Mouse (Mus musculus): ENCODE measurements around the gene Sobp. TPM values are rescaled to one million over a fixed set of nuclear protein-coding genes. Genes with fewer than 3 reads are reported as not detected.

Sobp gene
- polyA plus RNA-seq, 1 experiment from 2014 or later = 15.1 TPM

DNA sequence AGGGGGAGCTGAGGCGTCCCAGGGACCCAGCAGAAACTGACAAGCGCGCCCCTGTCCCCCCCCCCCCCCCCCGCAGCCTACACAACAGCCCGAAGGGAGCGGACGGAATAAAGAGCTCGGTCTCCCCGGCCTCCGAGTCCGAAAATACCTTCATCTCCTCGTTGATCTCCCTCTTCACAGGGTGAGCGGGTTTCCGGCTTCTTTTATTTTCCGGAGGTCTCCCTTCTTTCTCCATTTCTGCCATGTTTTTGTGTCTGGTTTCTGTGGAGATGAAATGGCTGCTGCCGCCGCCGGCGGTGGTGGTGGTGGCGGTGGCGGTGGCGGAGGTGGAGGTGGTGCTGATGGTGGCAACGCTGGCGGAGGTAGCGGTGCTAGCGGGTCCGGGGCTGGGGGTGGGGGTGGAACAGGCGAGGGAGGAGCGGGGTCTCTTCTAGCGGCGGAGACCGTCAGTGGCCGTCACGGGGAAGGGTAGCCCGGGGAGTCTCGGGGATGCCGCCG is 453 bp downstream of the Sobp start:
- H3K4me2 ChIP-seq (replicated peaks) = peak overlapping the region; percentile 75
- H3K27me3 ChIP-seq = no peaks in the 10 kb centered on the region
- peak overlapping the region; percentile 98 for H3K27ac ChIP-seq (replicated peaks)
- peak overlapping the region; percentile 94 for H3K9ac ChIP-seq (replicated peaks)
- H3K36me3 ChIP-seq = no peaks in the 10 kb centered on the region
- H3K9me3 ChIP-seq = no peaks in the 10 kb centered on the region
- peaks cover 49% of the 10 kb centered on the region for H3K4me1 ChIP-seq
- 0% methylated on average over 23 of the region's 38 CpGs for WGBS
- peak overlapping the region; percentile 77 for H3K4me3 ChIP-seq
- peak; percentile 60 for ATAC-seq (replicated peaks)

DNA sequence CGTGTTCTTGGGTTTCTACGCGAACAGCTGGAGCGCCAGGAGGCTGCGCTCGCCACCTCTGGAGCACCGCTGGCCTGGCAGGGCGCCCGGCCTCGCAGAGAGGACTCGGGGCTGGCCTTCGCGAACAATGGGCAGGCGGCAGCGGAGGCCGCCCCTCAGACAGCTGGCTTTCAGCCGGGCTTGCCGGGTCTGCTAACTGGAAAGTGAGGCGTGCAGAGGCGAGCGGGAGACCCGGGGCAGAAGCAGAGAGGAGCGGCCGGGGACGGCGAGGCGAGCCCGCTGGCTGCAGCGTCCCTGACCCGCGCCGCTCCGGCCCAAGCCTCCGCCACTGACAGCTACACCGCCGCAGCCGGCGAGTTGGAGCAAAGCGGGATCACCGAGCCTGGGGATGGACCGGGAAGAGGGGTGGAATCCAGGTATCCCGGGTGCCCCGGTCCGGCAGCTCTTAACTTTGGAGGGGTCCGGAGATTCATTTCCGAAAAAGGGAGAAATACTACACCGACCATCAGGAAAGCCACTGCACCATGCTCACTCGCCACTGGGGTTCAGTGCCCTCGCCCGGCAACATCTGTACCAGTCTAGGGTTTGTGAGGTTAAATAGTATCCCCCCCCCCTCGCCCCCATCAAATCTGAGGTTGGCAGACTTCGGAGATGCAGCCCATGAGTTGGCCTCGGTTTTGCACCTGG is 1.0 kb downstream of the Sobp start:
- no peaks in the 10 kb centered on the region for H3K27me3 ChIP-seq
- H3K27ac ChIP-seq (replicated peaks) = peak overlapping the region; percentile 98
- peak; percentile 24; the same call in 1 of the 2 replicates for ATAC-seq (replicated peaks)
- peaks cover 49% of the 10 kb centered on the region for H3K4me1 ChIP-seq
- under 1% methylated on average over 53 of the region's 53 CpGs for WGBS
- no peaks in the 10 kb centered on the region for H3K36me3 ChIP-seq
- H3K9me3 ChIP-seq = no peaks in the 10 kb centered on the region
- H3K9ac ChIP-seq (replicated peaks) = peak overlapping the region; percentile 94
- peak overlapping the region; percentile 75 for H3K4me2 ChIP-seq (replicated peaks)
- H3K4me3 ChIP-seq = peak overlapping the region; percentile 77

GRCm38 (mm10) chr10:43172554-43172953 is 1.8 kb downstream of the Sobp start:
- 4% methylated on average over 8 of the region's 8 CpGs for WGBS
- Histone ChIP-seq H3K4me3 (peak overlapping the region; percentile 77), H3K36me3 (no peaks in the 10 kb centered on the region), H3K9me3 (no peaks in the 10 kb centered on the region), H3K4me2 (replicated peaks) (peak overlapping the region; percentile 75), H3K4me1 (peaks cover 49% of the 10 kb centered on the region), H3K9ac (replicated peaks) (peak overlapping the region; percentile 94), H3K27me3 (no peaks in the 10 kb centered on the region), H3K27ac (replicated peaks) (no peak overlapping the region)
- no peak for ATAC-seq (replicated peaks)

DNA sequence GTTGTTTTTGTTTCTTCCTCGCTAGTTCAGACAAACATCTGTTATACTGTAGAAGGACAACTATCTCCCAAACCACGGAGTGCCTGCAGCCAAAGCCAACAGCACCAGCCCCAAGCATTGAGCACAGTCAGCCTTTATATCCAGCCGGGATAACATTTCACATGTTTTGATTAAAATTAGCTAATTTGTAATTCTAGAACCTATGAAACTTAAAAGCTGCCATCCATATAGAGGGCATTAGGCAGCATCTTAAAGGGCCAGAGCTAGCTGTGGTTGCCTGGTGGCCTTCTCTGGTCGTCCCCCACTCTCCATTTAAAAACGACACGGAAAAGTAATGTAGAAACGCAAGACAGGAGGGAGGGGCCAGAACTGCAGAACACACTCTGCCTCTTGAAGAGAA is 2.3 kb downstream of the Sobp start:
- H3K4me1 ChIP-seq = peaks cover 49% of the 10 kb centered on the region
- H3K36me3 ChIP-seq = no peaks in the 10 kb centered on the region
- peak overlapping the region; percentile 75 for H3K4me2 ChIP-seq (replicated peaks)
- no peaks in the 10 kb centered on the region for H3K9me3 ChIP-seq
- H3K9ac ChIP-seq (replicated peaks) = peak overlapping the region; percentile 94
- no peak overlapping the region for H3K27ac ChIP-seq (replicated peaks)
- H3K4me3 ChIP-seq = peak overlapping the region; percentile 77
- no peaks in the 10 kb centered on the region for H3K27me3 ChIP-seq
- 6% methylated on average over 7 of the region's 7 CpGs for WGBS
- no peak for ATAC-seq (replicated peaks)

DNA sequence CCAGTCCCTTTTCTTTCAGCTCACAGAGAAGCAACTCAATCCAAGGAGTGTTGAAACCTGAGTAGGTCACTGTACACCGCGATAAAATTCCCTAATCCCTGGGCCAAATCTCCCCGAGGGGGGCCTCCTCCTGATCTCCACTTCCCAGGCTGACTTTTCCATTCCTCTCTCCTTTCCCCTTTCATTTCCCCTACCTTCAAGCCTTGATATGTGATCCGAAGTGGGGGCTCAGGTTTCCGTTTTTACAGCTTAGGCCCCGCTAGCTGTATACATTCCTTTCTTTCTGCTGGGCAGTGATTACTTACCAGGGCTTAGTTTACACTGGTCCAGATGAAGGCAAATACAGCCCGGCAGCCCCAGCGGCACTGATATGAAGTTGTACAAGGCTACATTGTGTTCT is 3.2 kb downstream of the Sobp start:
- H3K9me3 ChIP-seq = no peaks in the 10 kb centered on the region
- H3K4me1 ChIP-seq = peaks cover 49% of the 10 kb centered on the region
- H3K4me3 ChIP-seq = peak overlapping the region; percentile 77
- no peaks in the 10 kb centered on the region for H3K36me3 ChIP-seq
- no peaks in the 10 kb centered on the region for H3K27me3 ChIP-seq
- no peak overlapping the region for H3K27ac ChIP-seq (replicated peaks)
- H3K4me2 ChIP-seq (replicated peaks) = peak overlapping the region; percentile 75
- WGBS = 12% methylated on average over 8 of the region's 8 CpGs
- peak overlapping the region; percentile 29 for H3K9ac ChIP-seq (replicated peaks)
- ATAC-seq (replicated peaks) = no peak

DNA sequence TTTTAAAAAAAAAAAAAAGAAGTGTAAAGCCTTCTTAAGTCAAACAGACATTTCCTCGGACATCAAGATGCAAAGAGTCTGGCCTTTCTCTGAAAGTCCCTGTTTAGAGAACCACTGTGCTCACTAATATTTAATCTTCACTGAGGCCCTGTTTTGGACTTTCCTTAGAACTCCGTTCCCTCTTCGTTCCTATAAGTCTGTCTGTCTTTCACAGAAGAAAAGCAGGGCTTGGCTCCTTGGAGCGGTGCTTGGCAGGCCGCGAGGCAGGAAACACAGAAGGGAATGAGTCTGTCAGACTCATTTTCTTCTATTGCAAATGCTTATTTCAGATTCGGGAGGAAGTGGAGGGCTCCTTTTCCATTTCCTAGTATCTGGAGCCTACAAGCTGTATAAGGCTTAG is 5.5 kb downstream of the Sobp start:
- ATAC-seq (replicated peaks) = no peak
- Histone ChIP-seq H3K4me3 (no peak overlapping the region), H3K9me3 (no peaks in the 10 kb centered on the region), H3K36me3 (no peaks in the 10 kb centered on the region), H3K9ac (replicated peaks) (no peak overlapping the region), H3K27ac (replicated peaks) (no peak overlapping the region), H3K4me1 (peaks cover 39% of the 10 kb centered on the region), H3K27me3 (no peaks in the 10 kb centered on the region), H3K4me2 (replicated peaks) (peak overlapping the region; percentile 8; the same call in 1 of the 2 replicates)
- 58% methylated on average over 7 of the region's 7 CpGs for WGBS

- no peaks in the 10 kb centered on the region for H3K36me3 ChIP-seq
- H3K9ac ChIP-seq (replicated peaks) = no peak overlapping the region
- no peak for ATAC-seq (replicated peaks)
- H3K4me3 ChIP-seq = no peak overlapping the region
- no peak overlapping the region for H3K27ac ChIP-seq (replicated peaks)
- 95% methylated on average over 3 of the region's 3 CpGs for WGBS
- H3K27me3 ChIP-seq = no peaks in the 10 kb centered on the region
- 0 out of 2 replicates have a peak, but pooled peaks cover 8% of the 10 kb centered on the region for H3K9me3 ChIP-seq
- H3K4me1 ChIP-seq = peaks cover 33% of the 10 kb centered on the region
- no peak overlapping the region for H3K4me2 ChIP-seq (replicated peaks)
Observed at GRCm38 (mm10) chr10:43166817-43167216, 7.5 kb downstream of the Sobp start.

DNA sequence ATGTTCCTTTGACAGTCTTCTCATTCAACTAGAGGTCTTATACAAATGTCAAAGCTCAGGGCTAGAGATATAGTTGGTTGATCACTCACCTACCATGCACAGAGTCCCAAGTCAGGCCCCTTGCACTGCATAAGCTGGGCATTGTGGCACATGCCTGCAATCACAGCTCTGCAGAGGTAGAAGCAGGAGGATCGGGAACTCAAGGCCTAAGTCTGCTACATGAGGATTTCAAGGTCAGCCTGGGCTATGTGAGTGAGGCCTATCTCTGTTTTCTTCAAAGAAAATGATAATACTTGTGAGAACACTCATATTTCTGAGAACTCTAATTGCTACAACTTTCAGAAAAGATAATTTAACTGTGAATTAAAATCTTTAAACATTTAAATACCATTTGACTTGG is 8.2 kb downstream of the Sobp start:
- Histone ChIP-seq H3K9me3 (0 out of 2 replicates have a peak, but pooled peaks cover 8% of the 10 kb centered on the region), H3K4me3 (no peak overlapping the region), H3K4me1 (peaks cover 27% of the 10 kb centered on the region), H3K27ac (replicated peaks) (no peak overlapping the region), H3K27me3 (no peaks in the 10 kb centered on the region), H3K4me2 (replicated peaks) (no peak overlapping the region), H3K36me3 (no peaks in the 10 kb centered on the region), H3K9ac (replicated peaks) (no peak overlapping the region)
- WGBS = 94% methylated on average over 1 of the region's 1 CpGs
- ATAC-seq (replicated peaks) = no peak

GRCm38 (mm10) chr10:43164406-43164805 is 9.9 kb downstream of the Sobp start:
- Histone ChIP-seq H3K9ac (replicated peaks) (no peak overlapping the region), H3K4me1 (peaks cover 12% of the 10 kb centered on the region), H3K9me3 (0 out of 2 replicates have a peak, but pooled peaks cover 8% of the 10 kb centered on the region), H3K36me3 (no peaks in the 10 kb centered on the region), H3K4me2 (replicated peaks) (no peak overlapping the region), H3K27ac (replicated peaks) (no peak overlapping the region), H3K4me3 (no peak overlapping the region), H3K27me3 (no peaks in the 10 kb centered on the region)
- no peak for ATAC-seq (replicated peaks)
- 88% methylated on average over 2 of the region's 2 CpGs for WGBS

DNA sequence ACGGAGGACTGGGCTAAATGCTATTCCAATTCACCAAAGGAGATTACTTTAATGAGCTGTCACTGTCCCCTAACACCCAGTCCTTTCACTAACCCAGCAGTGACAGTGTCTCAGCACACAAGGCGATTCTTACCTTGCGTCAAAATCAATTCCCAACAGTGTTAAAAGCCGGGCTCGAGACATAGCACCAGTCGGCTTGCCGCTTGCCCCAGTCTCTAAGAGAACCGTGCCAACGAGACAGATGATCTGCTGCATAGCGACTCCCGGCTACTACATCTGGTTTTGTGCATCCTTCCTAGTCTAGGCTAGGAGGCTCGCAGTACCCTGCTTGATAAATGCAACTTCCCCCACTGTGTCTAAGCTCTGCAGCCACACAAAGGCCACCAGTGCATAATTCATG is 12.0 kb downstream of the Sobp start:
- H3K9me3 ChIP-seq = 0 out of 2 replicates have a peak, but pooled peaks cover 8% of the 10 kb centered on the region
- H3K36me3 ChIP-seq = no peaks in the 10 kb centered on the region; the same call in 1 of the 2 replicates
- no peak overlapping the region for H3K9ac ChIP-seq (replicated peaks)
- no peak overlapping the region for H3K27ac ChIP-seq (replicated peaks)
- WGBS = 77% methylated on average over 12 of the region's 12 CpGs
- H3K4me3 ChIP-seq = no peak overlapping the region
- 0 out of 2 replicates have a peak, but pooled peaks have one; percentile 16 for ATAC-seq (replicated peaks)
- no peak overlapping the region for H3K4me2 ChIP-seq (replicated peaks)
- H3K4me1 ChIP-seq = 0 out of 2 replicates have a peak, but pooled peaks cover 6% of the 10 kb centered on the region
- no peaks in the 10 kb centered on the region for H3K27me3 ChIP-seq

- Histone ChIP-seq H3K27ac (replicated peaks) (no peak overlapping the region), H3K4me2 (replicated peaks) (no peak overlapping the region), H3K4me1 (peaks cover 18% of the 10 kb centered on the region), H3K36me3 (no peaks in the 10 kb centered on the region; the same call in 1 of the 2 replicates), H3K27me3 (no peaks in the 10 kb centered on the region), H3K9ac (replicated peaks) (no peak overlapping the region), H3K4me3 (no peak overlapping the region), H3K9me3 (0 out of 2 replicates have a peak, but pooled peaks cover 8% of the 10 kb centered on the region)
- ATAC-seq (replicated peaks) = no peak
- 86% methylated on average over 5 of the region's 5 CpGs for WGBS
Observed at GRCm38 (mm10) chr10:43159333-43159732, 15.0 kb downstream of the Sobp start.

- H3K4me1 ChIP-seq = peaks cover 22% of the 10 kb centered on the region
- H3K36me3 ChIP-seq = no peaks in the 10 kb centered on the region; the same call in 1 of the 2 replicates
- no peaks in the 10 kb centered on the region for H3K27me3 ChIP-seq
- H3K9ac ChIP-seq (replicated peaks) = no peak overlapping the region
- no peak overlapping the region for H3K27ac ChIP-seq (replicated peaks)
- no peak overlapping the region for H3K4me3 ChIP-seq
- 0 out of 2 replicates have a peak, but pooled peaks cover 8% of the 10 kb centered on the region for H3K9me3 ChIP-seq
- WGBS = 88% methylated on average over 5 of the region's 5 CpGs
- H3K4me2 ChIP-seq (replicated peaks) = no peak overlapping the region
- ATAC-seq (replicated peaks) = no peak
Observed at GRCm38 (mm10) chr10:43158917-43159316, 15.4 kb downstream of the Sobp start.

All from forebrain, embryonic 15.5 days (tissue).